Mouse (Mus musculus) stomach, postnatal 0 days (tissue): ENCODE measurements around the gene Tsc1. TPM values are rescaled to one million over a fixed set of nuclear protein-coding genes. Genes with fewer than 3 reads are reported as not detected.

Source experiments
- ATAC-seq: fragments of 200-750 bp; cut with Nextera tagmentation; 2 replicates; pipeline ENCODE4 v1.8.0; 2017; ENCODE audit not compliant: low FRiP score, low TSS enrichment
- DNase-seq: peaks from one replicate; pipeline ENCODE4 v3.0.0-alpha.2; 2016; ENCODE audit warnings: low spot score
- H3K27ac ChIP-seq: fragments of 300-500 bp; sonication (generic); replicated peaks from 2 replicates; pipeline ENCODE4 v1.5.1; 2014; ENCODE audit warnings: mild to moderate bottlenecking, control low read depth
- H3K27me3 ChIP-seq: fragments of 300-500 bp; sonication (generic); 2 replicates; pipeline ENCODE4 v1.6.1; 2014; ENCODE audit warnings: low read length; ENCODE audit not compliant: control insufficient read depth, insufficient read depth
- H3K36me3 ChIP-seq: fragments of 300-500 bp; sonication (generic); 2 replicates; pipeline ENCODE4 v1.6.1; 2014; ENCODE audit warnings: low read length, mixed read lengths; ENCODE audit not compliant: control insufficient read depth, insufficient read depth
- H3K4me1 ChIP-seq: fragments of 300-500 bp; sonication (generic); replicated peaks from 2 replicates; pipeline ENCODE4 v1.6.1; 2014; ENCODE audit warnings: antibody characterized with exemption; ENCODE audit not compliant: control insufficient read depth, insufficient read depth
- H3K4me2 ChIP-seq: fragments of 300-500 bp; sonication (generic); replicated peaks from 2 replicates; pipeline ENCODE4 v1.6.1; 2014; ENCODE audit warnings: low read depth, mild to moderate bottlenecking, control low read depth, moderate library complexity
- H3K4me3 ChIP-seq: fragments of 300-500 bp; sonication (generic); 2 replicates; pipeline ENCODE4 v1.5.1; 2014; ENCODE audit warnings: low read depth, low read length, control low read depth
- H3K9ac ChIP-seq: fragments of 300-500 bp; sonication (generic); 2 replicates; pipeline ENCODE4 v1.6.1; 2014; ENCODE audit warnings: mild to moderate bottlenecking, low read length, control low read depth, mixed read lengths
- H3K9me3 ChIP-seq: fragments of 300-500 bp; sonication (generic); 2 replicates; pipeline ENCODE4 v1.6.1; 2016; ENCODE audit warnings: low read length; ENCODE audit not compliant: control insufficient read depth
- CTCF ChIP-seq: IDR thresholded peaks from 2 replicates; pipeline ENCODE4 v1.5.1; 2016; ENCODE audit warnings: antibody characterized with exemption, low read depth, mild to moderate bottlenecking, moderate library complexity
- EP300 ChIP-seq: optimal IDR thresholded peaks from 2 replicates; pipeline ENCODE3; 2016; ENCODE audit warnings: antibody characterized with exemption
- WGBS: fragments of 180-500 bp; shearing (Covaris S2); extraction: QIAGEN DNeasy Blood & Tissue Kit; methylation state at CpG from one replicate; pipeline ENCODE4 v1.1.7; 2014; 5-methylcytosine and 5-hydroxymethylcytosine counted together
- polyA plus RNA-seq: library from polyadenylated mRNA; unstranded; fragments of >200 nt; fragmentation: Nextera tagmentation; extraction: Ambion mirVana; gene quantifications from 2 replicates; pipeline ENCODE4 v1.2.1, GENCODE M21; 2015

Gene Tsc1
- polyA plus RNA-seq, 1 experiment from 2014 or later = 4.9 TPM

- no peak for TF ChIP-seq EP300
- WGBS = 64% methylated on average over 8 of the region's 8 CpGs
- no peak for ATAC-seq
- no peaks in the 10 kb centered on the region for H3K9me3 ChIP-seq
- H3K36me3 ChIP-seq = no peaks in the 10 kb centered on the region
- H3K4me2 ChIP-seq = no peak overlapping the region
- no peaks in the 10 kb centered on the region for H3K27me3 ChIP-seq
- no peak overlapping the region for H3K9ac ChIP-seq
- H3K27ac ChIP-seq = no peak overlapping the region
- DNase-seq = no peak
- no peak overlapping the region for H3K4me3 ChIP-seq
- no peaks in the 10 kb centered on the region for H3K4me1 ChIP-seq
Observed at GRCm38 (mm10) chr2:28706106-28706636, 65.1 kb downstream of the Tsc1 start.

DNA sequence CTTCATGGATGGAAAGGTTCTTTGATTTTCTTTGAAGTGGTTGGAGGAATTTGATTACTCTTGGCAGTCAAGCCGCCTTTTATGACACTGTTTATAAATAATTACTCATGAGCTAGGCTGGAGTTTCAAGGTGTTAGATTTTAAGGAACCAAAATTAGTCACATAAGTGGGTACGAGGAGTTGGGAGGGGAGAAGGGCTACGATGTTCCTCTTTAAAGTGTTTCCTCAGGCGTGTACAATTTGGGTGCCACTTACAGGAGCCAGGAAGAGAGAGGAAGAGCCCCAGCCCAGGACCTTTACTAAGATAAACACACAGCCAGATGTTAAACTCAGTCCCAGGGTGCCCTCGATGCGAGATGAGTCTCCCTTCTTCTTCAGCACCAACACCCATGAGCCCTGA lies 65.8 kb downstream of the Tsc1 start:
- 27% methylated on average over 6 of the region's 6 CpGs for WGBS
- ATAC-seq (no peak), DNase-seq (no peak)
- no peaks in the 10 kb centered on the region for H3K36me3 ChIP-seq
- H3K27ac ChIP-seq = no peak overlapping the region
- no peaks in the 10 kb centered on the region for H3K9me3 ChIP-seq
- H3K4me1 ChIP-seq = no peaks in the 10 kb centered on the region
- no peak for TF ChIP-seq EP300
- TF ChIP-seq CTCF = no peak
- H3K27me3 ChIP-seq = no peaks in the 10 kb centered on the region
- no peak overlapping the region for H3K9ac ChIP-seq
- no peak overlapping the region for H3K4me3 ChIP-seq
- no peak overlapping the region for H3K4me2 ChIP-seq

DNA sequence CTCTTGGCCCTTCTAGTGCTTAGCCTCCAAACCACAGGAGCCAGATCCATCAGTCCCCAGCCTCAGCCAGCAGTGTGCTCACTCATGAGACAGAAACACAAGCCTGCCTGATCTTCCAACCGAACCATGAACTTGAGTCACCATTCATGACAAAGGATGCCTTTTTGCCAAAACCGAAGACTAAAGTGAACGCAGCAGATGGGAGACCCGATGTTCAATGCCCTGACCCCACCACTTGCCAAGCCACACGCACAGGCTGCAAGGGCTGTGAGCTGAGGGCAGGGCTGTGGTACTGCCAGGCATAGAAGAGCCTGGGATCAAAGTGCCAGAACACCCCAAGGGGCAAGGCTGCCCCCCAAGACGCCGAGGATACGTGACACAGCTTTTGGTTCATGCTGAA lies 72.0 kb downstream of the Tsc1 start:
- no peaks in the 10 kb centered on the region for H3K4me1 ChIP-seq
- DNase-seq (no peak), ATAC-seq (no peak)
- 83% methylated on average over 8 of the region's 8 CpGs for WGBS
- H3K4me2 ChIP-seq = no peak overlapping the region
- H3K36me3 ChIP-seq = no peaks in the 10 kb centered on the region
- H3K9ac ChIP-seq = no peak overlapping the region
- no peak overlapping the region for H3K4me3 ChIP-seq
- no peak for TF ChIP-seq EP300
- TF ChIP-seq CTCF = no peak
- H3K27me3 ChIP-seq = no peaks in the 10 kb centered on the region
- no peak overlapping the region for H3K27ac ChIP-seq
- no peaks in the 10 kb centered on the region for H3K9me3 ChIP-seq

DNA sequence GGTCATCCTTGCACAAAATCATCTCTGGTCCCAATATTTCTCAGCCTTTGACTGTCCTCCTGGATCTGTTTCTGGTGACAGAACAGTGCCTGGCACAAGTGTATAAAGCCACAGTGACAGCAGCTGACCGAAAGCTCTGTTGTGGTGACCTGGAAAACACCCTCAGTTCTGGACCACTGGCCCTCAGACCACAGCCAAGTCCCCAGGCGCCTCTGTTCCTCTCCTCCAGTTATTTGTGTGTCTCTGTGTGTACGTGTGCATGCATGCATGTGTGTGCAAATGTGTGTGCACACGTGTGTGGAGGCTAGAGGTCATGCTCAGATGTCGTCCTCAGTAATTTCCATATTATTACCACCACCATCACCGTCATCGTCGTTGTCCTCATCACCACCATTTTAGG lies 81.4 kb downstream of the Tsc1 start:
- WGBS = 87% methylated on average over 8 of the region's 8 CpGs
- Histone ChIP-seq H3K36me3 (no peaks in the 10 kb centered on the region), H3K27me3 (no peaks in the 10 kb centered on the region), H3K9me3 (no peaks in the 10 kb centered on the region), H3K4me3 (no peak overlapping the region), H3K4me2 (no peak overlapping the region), H3K4me1 (no peaks in the 10 kb centered on the region), H3K27ac (no peak overlapping the region), H3K9ac (no peak overlapping the region)
- no peak for ATAC-seq
- DNase-seq = no peak
- TF ChIP-seq CTCF = no peak
- TF ChIP-seq EP300 = no peak

GRCm38 (mm10) chr2:28723912-28724311 lies 82.9 kb downstream of the Tsc1 start:
- no peaks in the 10 kb centered on the region for H3K4me1 ChIP-seq
- H3K27ac ChIP-seq = no peak overlapping the region
- no peaks in the 10 kb centered on the region for H3K27me3 ChIP-seq
- 38% methylated on average over 8 of the region's 9 CpGs for WGBS
- ATAC-seq = no peak
- no peak for DNase-seq
- H3K36me3 ChIP-seq = no peaks in the 10 kb centered on the region
- no peak overlapping the region for H3K9ac ChIP-seq
- H3K4me3 ChIP-seq = no peak overlapping the region
- TF ChIP-seq CTCF (no peak), EP300 (no peak)
- H3K4me2 ChIP-seq = no peak overlapping the region
- H3K9me3 ChIP-seq = no peaks in the 10 kb centered on the region

DNA sequence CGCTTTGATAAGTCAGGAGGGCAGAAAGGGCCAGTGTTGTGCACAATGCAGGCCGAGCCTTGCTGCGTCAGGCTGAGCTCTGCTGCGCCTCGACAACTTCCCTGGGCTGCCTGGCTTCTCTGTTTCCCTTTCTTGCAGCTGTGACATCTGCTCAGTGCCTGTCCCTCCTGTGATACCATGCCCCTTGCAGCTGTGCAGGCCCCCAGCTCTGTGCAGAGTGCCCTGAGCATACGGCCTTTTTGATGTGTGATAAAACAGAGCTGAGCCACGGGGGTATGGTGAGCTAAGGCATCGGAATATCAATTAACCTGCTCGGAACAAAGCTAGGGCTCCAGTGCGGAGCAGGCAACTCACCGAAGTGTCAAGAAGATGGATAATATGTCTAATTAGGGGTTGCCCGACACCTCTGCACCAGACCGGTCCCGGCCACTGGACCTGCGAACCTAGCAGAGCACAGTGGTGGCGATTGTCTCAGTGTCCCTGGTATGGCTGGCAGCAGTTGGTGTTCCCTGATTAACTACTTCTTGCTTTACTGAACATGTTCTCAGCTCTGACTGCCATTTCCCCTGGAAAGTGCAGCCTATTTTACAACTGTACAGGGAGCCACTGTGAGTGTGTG lies 86.9 kb downstream of the Tsc1 start:
- no peaks in the 10 kb centered on the region for H3K4me1 ChIP-seq
- H3K4me3 ChIP-seq = no peak overlapping the region
- H3K27ac ChIP-seq = no peak overlapping the region
- ATAC-seq (no peak), DNase-seq (no peak)
- no peak overlapping the region for H3K9ac ChIP-seq
- no peaks in the 10 kb centered on the region for H3K9me3 ChIP-seq
- no peak overlapping the region for H3K4me2 ChIP-seq
- no peaks in the 10 kb centered on the region for H3K27me3 ChIP-seq
- no peak for TF ChIP-seq CTCF
- no peaks in the 10 kb centered on the region for H3K36me3 ChIP-seq
- WGBS = 42% methylated on average over 16 of the region's 16 CpGs
